Mouse (Mus musculus) embryonic facial prominence, embryonic 14.5 days (tissue): ENCODE measurements at regions not wholly inside any gene's neighbourhood (a gene's known extent, or its start where the extent isn't known, plus 50 kb on each side); places are given as distances from the start of the nearest gene placed in this dataset.

Experiments used
- ATAC-seq: fragments of 200-750 bp; cut with Nextera tagmentation; 2 replicates; pipeline ENCODE4 v1.8.0; 2017; ENCODE audit warnings: low read depth, moderate number of reproducible peaks, moderate TSS enrichment
- DNase-seq: peaks from one replicate; pipeline ENCODE4 v3.0.0-alpha.2; 2015; ENCODE audit warnings: low spot score
- H3K27ac ChIP-seq: fragments of 300-500 bp; sonication (generic); replicated peaks from 2 replicates; pipeline ENCODE4 v1.5.1; 2014; ENCODE audit warnings: low read depth, mild to moderate bottlenecking, low read length, moderate library complexity
- H3K27me3 ChIP-seq: fragments of 300-500 bp; sonication (generic); replicated peaks from 2 replicates; pipeline ENCODE4 v1.6.1; 2014; ENCODE audit warnings: low read length; ENCODE audit not compliant: control insufficient read depth, insufficient read depth
- H3K36me3 ChIP-seq: fragments of 300-500 bp; sonication (generic); 2 replicates; pipeline ENCODE4 v1.6.1; 2014; ENCODE audit warnings: low read length, mixed read lengths; ENCODE audit not compliant: control insufficient read depth, insufficient read depth
- H3K4me1 ChIP-seq: fragments of 300-500 bp; sonication (generic); 2 replicates; pipeline ENCODE4 v1.6.1; 2014; ENCODE audit warnings: antibody characterized with exemption, low read length; ENCODE audit not compliant: control insufficient read depth, insufficient read depth
- H3K4me2 ChIP-seq: fragments of 300-500 bp; sonication (generic); 2 replicates; pipeline ENCODE4 v1.6.1; 2014; ENCODE audit warnings: low read depth, mild to moderate bottlenecking, low read length, moderate library complexity, mixed read lengths
- H3K4me3 ChIP-seq: fragments of 300-500 bp; sonication (generic); 2 replicates; pipeline ENCODE4 v1.5.1; 2014; ENCODE audit warnings: low read depth, mild to moderate bottlenecking, low read length
- H3K9ac ChIP-seq: fragments of 300-500 bp; sonication (generic); 2 replicates; pipeline ENCODE4 v1.6.1; 2014; ENCODE audit warnings: low read depth, mild to moderate bottlenecking, low read length, moderate library complexity, mixed read lengths
- H3K9me3 ChIP-seq: fragments of 300-500 bp; sonication (generic); 2 replicates; pipeline ENCODE4 v1.6.1; 2016; ENCODE audit warnings: low read length; ENCODE audit not compliant: control insufficient read depth
- WGBS: fragments of 180-500 bp; shearing (Covaris S2); extraction: QIAGEN DNeasy Blood & Tissue Kit; methylation state at CpG from one replicate; pipeline ENCODE4 v1.1.7; 2014; 5-methylcytosine and 5-hydroxymethylcytosine counted together

GRCm38 (mm10) chr3:9349822-9350221 is 260.1 kb downstream of the Zfp704 start:
- H3K9me3 ChIP-seq, result no peaks in the 10 kb centered on the region
- peaks cover 18% of the 10 kb centered on the region for H3K27me3 ChIP-seq
- ATAC-seq, result no peak
- peaks cover 8% of the 10 kb centered on the region; the same call in 1 of the 2 replicates for H3K4me1 ChIP-seq
- WGBS, result 87% methylated on average over 4 of the region's 4 CpGs
- DNase-seq, result no peak
- no peak overlapping the region for H3K27ac ChIP-seq
- H3K9ac ChIP-seq, result no peak overlapping the region
- H3K4me2 ChIP-seq, result no peak overlapping the region
- H3K36me3 ChIP-seq, result no peaks in the 10 kb centered on the region
- no peak overlapping the region for H3K4me3 ChIP-seq

- 3% methylated on average over 10 of the region's 15 CpGs for WGBS
- peaks cover 20% of the 10 kb centered on the region for H3K27me3 ChIP-seq
- peak overlapping the region; percentile 95 for H3K4me2 ChIP-seq
- peaks cover 8% of the 10 kb centered on the region; the same call in 1 of the 2 replicates for H3K4me1 ChIP-seq
- peak overlapping the region; percentile 58 for H3K9ac ChIP-seq
- H3K4me3 ChIP-seq, result peak overlapping the region; percentile 52
- H3K36me3 ChIP-seq, result no peaks in the 10 kb centered on the region
- peak; percentile 77; the same call in 1 of the 2 replicates for ATAC-seq
- peak; percentile 55 for DNase-seq
- no peaks in the 10 kb centered on the region for H3K9me3 ChIP-seq
- H3K27ac ChIP-seq, result no peak overlapping the region
These were observed 262.4 kb downstream of the Zfp704 start for GRCm38 (mm10) chr3:9347446-9347860.

GRCm38 (mm10) chr3:9346857-9347445 is 262.9 kb downstream of the Zfp704 start:
- peak; percentile 74 for ATAC-seq
- Histone ChIP-seq H3K9ac (peak overlapping the region; percentile 58), H3K27me3 (peaks cover 20% of the 10 kb centered on the region), H3K4me1 (peaks cover 8% of the 10 kb centered on the region; the same call in 1 of the 2 replicates), H3K36me3 (no peaks in the 10 kb centered on the region), H3K27ac (no peak overlapping the region), H3K4me3 (peak overlapping the region; percentile 52), H3K9me3 (no peaks in the 10 kb centered on the region), H3K4me2 (peak overlapping the region; percentile 95)
- WGBS, result 2% methylated on average over 16 of the region's 27 CpGs
- DNase-seq, result peak; percentile 53

- Histone ChIP-seq H3K4me3 (peak overlapping the region; percentile 52), H3K9ac (peak overlapping the region; percentile 58), H3K27ac (no peak overlapping the region), H3K4me2 (peak overlapping the region; percentile 95), H3K36me3 (no peaks in the 10 kb centered on the region), H3K27me3 (peaks cover 20% of the 10 kb centered on the region), H3K4me1 (peaks cover 8% of the 10 kb centered on the region; the same call in 1 of the 2 replicates), H3K9me3 (no peaks in the 10 kb centered on the region)
- WGBS, result 3% methylated on average over 13 of the region's 13 CpGs
- DNase-seq, result no peak
- ATAC-seq, result no peak
These were observed 263.5 kb downstream of the Zfp704 start for GRCm38 (mm10) chr3:9346356-9346755.

GRCm38 (mm10) chr3:9345885-9346284 is 264.0 kb downstream of the Zfp704 start:
- no peak overlapping the region for H3K27ac ChIP-seq
- no peak for DNase-seq
- H3K4me2 ChIP-seq, result peak overlapping the region; percentile 95
- no peak overlapping the region for H3K9ac ChIP-seq
- no peak for ATAC-seq
- peaks cover 12% of the 10 kb centered on the region for H3K4me1 ChIP-seq
- no peaks in the 10 kb centered on the region for H3K36me3 ChIP-seq
- H3K9me3 ChIP-seq, result no peaks in the 10 kb centered on the region
- H3K4me3 ChIP-seq, result peak overlapping the region; percentile 52
- peaks cover 20% of the 10 kb centered on the region for H3K27me3 ChIP-seq
- 19% methylated on average over 9 of the region's 9 CpGs for WGBS

- Histone ChIP-seq H3K9ac (no peak overlapping the region), H3K4me2 (no peak overlapping the region), H3K27me3 (peaks cover 20% of the 10 kb centered on the region), H3K4me1 (peaks cover 18% of the 10 kb centered on the region), H3K27ac (no peak overlapping the region), H3K36me3 (no peaks in the 10 kb centered on the region), H3K9me3 (no peaks in the 10 kb centered on the region), H3K4me3 (no peak overlapping the region)
- DNase-seq (no peak), ATAC-seq (no peak)
- 7% methylated on average over 4 of the region's 4 CpGs for WGBS
These were observed 266.3 kb downstream of the Zfp704 start for GRCm38 (mm10) chr3:9343586-9343985.

GRCm38 (mm10) chr3:9342167-9342566 is 267.7 kb downstream of the Zfp704 start:
- H3K4me3 ChIP-seq, result no peak overlapping the region
- ATAC-seq (no peak), DNase-seq (no peak)
- H3K36me3 ChIP-seq, result no peaks in the 10 kb centered on the region
- peaks cover 15% of the 10 kb centered on the region for H3K4me1 ChIP-seq
- H3K27me3 ChIP-seq, result peaks cover 14% of the 10 kb centered on the region
- no peaks in the 10 kb centered on the region for H3K9me3 ChIP-seq
- H3K27ac ChIP-seq, result no peak overlapping the region
- no peak overlapping the region for H3K9ac ChIP-seq
- H3K4me2 ChIP-seq, result no peak overlapping the region
- 89% methylated on average over 3 of the region's 3 CpGs for WGBS

GRCm38 (mm10) chr3:9341657-9342056 is 268.2 kb downstream of the Zfp704 start:
- WGBS, result 44% methylated on average over 5 of the region's 5 CpGs
- no peaks in the 10 kb centered on the region for H3K9me3 ChIP-seq
- ATAC-seq (no peak), DNase-seq (no peak)
- no peak overlapping the region for H3K27ac ChIP-seq
- no peak overlapping the region for H3K4me2 ChIP-seq
- H3K4me1 ChIP-seq, result peaks cover 15% of the 10 kb centered on the region
- no peak overlapping the region for H3K4me3 ChIP-seq
- no peaks in the 10 kb centered on the region for H3K36me3 ChIP-seq
- H3K27me3 ChIP-seq, result peaks cover 14% of the 10 kb centered on the region
- no peak overlapping the region for H3K9ac ChIP-seq

GRCm38 (mm10) chr3:9341244-9341643 is 268.6 kb downstream of the Zfp704 start:
- DNase-seq, result no peak
- Histone ChIP-seq H3K4me3 (peak overlapping the region; percentile 34; the same call in 1 of the 2 replicates), H3K36me3 (no peaks in the 10 kb centered on the region), H3K4me1 (peaks cover 11% of the 10 kb centered on the region), H3K27ac (no peak overlapping the region), H3K9me3 (no peaks in the 10 kb centered on the region), H3K9ac (no peak overlapping the region), H3K4me2 (peak overlapping the region; percentile 73), H3K27me3 (peaks cover 14% of the 10 kb centered on the region)
- 26% methylated on average over 4 of the region's 4 CpGs for WGBS
- ATAC-seq, result no peak
